Mouse (Mus musculus) intestine, postnatal 0 days (tissue): ENCODE data around the gene Sae1. TPM values are rescaled to one million over a fixed set of nuclear protein-coding genes. Genes with fewer than 3 reads are reported as not detected.

Source experiments
- ATAC-seq: fragments of 200-750 bp; cut with Nextera tagmentation; 2 replicates; pipeline ENCODE4 v1.8.0; 2017; ENCODE audit warnings: mild to moderate bottlenecking, moderate TSS enrichment, moderate library complexity
- H3K27ac ChIP-seq: fragments of 300-500 bp; sonication (generic); 2 replicates; pipeline ENCODE4 v1.5.1; 2014; ENCODE audit warnings: mild to moderate bottlenecking, low read depth, low read length, moderate library complexity
- H3K27me3 ChIP-seq: fragments of 300-500 bp; sonication (generic); replicated peaks from 2 replicates; pipeline ENCODE4 v1.6.1; 2014; ENCODE audit warnings: low read length, mixed read lengths; ENCODE audit not compliant: control insufficient read depth, insufficient read depth
- H3K36me3 ChIP-seq: fragments of 300-500 bp; sonication (generic); 2 replicates; pipeline ENCODE4 v1.6.1; 2014; ENCODE audit warnings: mild to moderate bottlenecking, moderate library complexity; ENCODE audit not compliant: control insufficient read depth, insufficient read depth
- H3K4me1 ChIP-seq: fragments of 300-500 bp; sonication (generic); replicated peaks from 2 replicates; pipeline ENCODE4 v1.6.1; 2014; ENCODE audit warnings: antibody characterized with exemption, low read length, mixed read lengths; ENCODE audit not compliant: control insufficient read depth, insufficient read depth
- H3K4me2 ChIP-seq: fragments of 300-500 bp; sonication (generic); replicated peaks from 2 replicates; pipeline ENCODE4 v1.6.1; 2014; ENCODE audit warnings: low read depth, mild to moderate bottlenecking, moderate library complexity
- H3K4me3 ChIP-seq: fragments of 300-500 bp; sonication (generic); 2 replicates; pipeline ENCODE4 v1.5.1; 2014; ENCODE audit warnings: low read depth, low read length
- H3K9ac ChIP-seq: fragments of 300-500 bp; sonication (generic); 2 replicates; pipeline ENCODE4 v1.6.1; 2014; ENCODE audit warnings: mild to moderate bottlenecking, low read depth, low read length
- H3K9me3 ChIP-seq: fragments of 300-500 bp; sonication (generic); 2 replicates; pipeline ENCODE4 v1.6.1; 2016; ENCODE audit warnings: mixed run types; ENCODE audit not compliant: control insufficient read depth
- CTCF ChIP-seq: sonication (generic); IDR thresholded peaks from 2 replicates; pipeline ENCODE4 v1.5.1; 2016; ENCODE audit warnings: low read depth, mild to moderate bottlenecking, control low read depth, antibody characterized with exemption, moderate library complexity
- WGBS: fragments of 180-500 bp; shearing (Covaris S2); extraction: QIAGEN DNeasy Blood & Tissue Kit; methylation state at CpG from one replicate; pipeline ENCODE4 v1.1.7; 2014; 5-methylcytosine and 5-hydroxymethylcytosine counted together
- polyA plus RNA-seq: library from polyadenylated mRNA; unstranded; fragments of >200 nt; fragmentation: Nextera tagmentation; extraction: Ambion mirVana; gene quantifications from 2 replicates; pipeline ENCODE4 v1.2.1, GENCODE M21; 2015

Sae1 gene
- polyA plus RNA-seq, 1 experiment from 2014 or later, result 91.5 TPM

- 77% methylated on average over 7 of the region's 7 CpGs for WGBS
- Histone ChIP-seq H3K4me2 (no peak overlapping the region), H3K4me3 (no peak overlapping the region), H3K9ac (no peak overlapping the region), H3K36me3 (peaks cover 21% of the 10 kb centered on the region; the same call in 1 of the 2 replicates), H3K27me3 (no peaks in the 10 kb centered on the region), H3K9me3 (no peaks in the 10 kb centered on the region), H3K4me1 (no peaks in the 10 kb centered on the region), H3K27ac (no peak overlapping the region; the same call in 1 of the 2 replicates)
- no peak for TF ChIP-seq CTCF
- no peak for ATAC-seq
Measured at GRCm38 (mm10) chr7:16324661-16325060, 62.9 kb downstream of the Sae1 start.

GRCm38 (mm10) chr7:16320479-16320878 lies 67.1 kb downstream of the Sae1 start:
- TF ChIP-seq CTCF, result no peak
- H3K9me3 ChIP-seq, result no peaks in the 10 kb centered on the region
- H3K27me3 ChIP-seq, result no peaks in the 10 kb centered on the region
- no peak overlapping the region for H3K4me3 ChIP-seq
- no peaks in the 10 kb centered on the region for H3K4me1 ChIP-seq
- ATAC-seq, result no peak
- H3K36me3 ChIP-seq, result peaks cover 16% of the 10 kb centered on the region; the same call in 1 of the 2 replicates
- no peak overlapping the region for H3K27ac ChIP-seq
- no peak overlapping the region for H3K9ac ChIP-seq
- no peak overlapping the region for H3K4me2 ChIP-seq
- WGBS, result 87% methylated on average over 6 of the region's 6 CpGs

- no peak overlapping the region for H3K27ac ChIP-seq
- H3K36me3 ChIP-seq, result peaks cover 16% of the 10 kb centered on the region; the same call in 1 of the 2 replicates
- WGBS, result 89% methylated on average over 4 of the region's 4 CpGs
- no peaks in the 10 kb centered on the region for H3K9me3 ChIP-seq
- TF ChIP-seq CTCF, result no peak
- H3K4me2 ChIP-seq, result no peak overlapping the region
- H3K4me3 ChIP-seq, result no peak overlapping the region
- H3K4me1 ChIP-seq, result no peaks in the 10 kb centered on the region
- ATAC-seq, result no peak
- no peaks in the 10 kb centered on the region for H3K27me3 ChIP-seq
- no peak overlapping the region for H3K9ac ChIP-seq
Measured at GRCm38 (mm10) chr7:16319216-16319615, 68.4 kb downstream of the Sae1 start.

- ATAC-seq, result no peak
- Histone ChIP-seq H3K9ac (no peak overlapping the region), H3K27ac (no peak overlapping the region), H3K4me1 (peaks cover 4% of the 10 kb centered on the region; the same call in 1 of the 2 replicates), H3K36me3 (peaks cover 16% of the 10 kb centered on the region; the same call in 1 of the 2 replicates), H3K27me3 (no peaks in the 10 kb centered on the region), H3K4me2 (no peak overlapping the region), H3K9me3 (no peaks in the 10 kb centered on the region), H3K4me3 (no peak overlapping the region)
- TF ChIP-seq CTCF, result no peak
- 85% methylated on average over 12 of the region's 14 CpGs for WGBS
Measured at GRCm38 (mm10) chr7:16317094-16317493, 70.5 kb downstream of the Sae1 start.

GRCm38 (mm10) chr7:16315222-16315759 lies 72.3 kb downstream of the Sae1 start:
- H3K9ac ChIP-seq, result no peak overlapping the region
- peaks cover 4% of the 10 kb centered on the region; the same call in 1 of the 2 replicates for H3K4me1 ChIP-seq
- WGBS, result 56% methylated on average over 4 of the region's 4 CpGs
- H3K4me3 ChIP-seq, result no peak overlapping the region
- H3K9me3 ChIP-seq, result no peaks in the 10 kb centered on the region
- no peak overlapping the region for H3K4me2 ChIP-seq
- no peak for ATAC-seq
- H3K27me3 ChIP-seq, result no peaks in the 10 kb centered on the region
- peaks cover 16% of the 10 kb centered on the region; the same call in 1 of the 2 replicates for H3K36me3 ChIP-seq
- no peak for TF ChIP-seq CTCF
- H3K27ac ChIP-seq, result no peak overlapping the region

GRCm38 (mm10) chr7:16314221-16314775 lies 73.3 kb downstream of the Sae1 start:
- H3K27ac ChIP-seq, result peak overlapping the region; percentile 98; the same call in 1 of the 2 replicates
- peak; percentile 1; the same call in 1 of the 2 replicates for ATAC-seq
- 16% methylated on average over 13 of the region's 13 CpGs for WGBS

More at GRCm38 (mm10) chr7:16314221-16314775, 73.3 kb downstream of the Sae1 start:
- TF ChIP-seq CTCF, result no peak
- H3K9me3 ChIP-seq, result no peaks in the 10 kb centered on the region
- H3K4me2 ChIP-seq, result peak overlapping the region; percentile 94
- peaks cover 4% of the 10 kb centered on the region; the same call in 1 of the 2 replicates for H3K4me1 ChIP-seq
- peaks cover 16% of the 10 kb centered on the region; the same call in 1 of the 2 replicates for H3K36me3 ChIP-seq
- H3K4me3 ChIP-seq, result peak overlapping the region; percentile 73
- H3K27me3 ChIP-seq, result no peaks in the 10 kb centered on the region
- H3K9ac ChIP-seq, result peak overlapping the region; percentile 83
